Mouse (Mus musculus): ENCODE results near the gene Vmn1r57. TPM values are rescaled to one million over a fixed set of nuclear protein-coding genes. Genes with fewer than 3 reads are reported as not detected.
"Not testable (repeated sequence)": the region's sequence is repeated elsewhere in the genome, so short reads cannot be mapped to it uniquely, and the experiment has no call there.

The Vmn1r57 gene
- polyA plus RNA-seq (2015; fragmentation: Nextera tagmentation; extraction: Ambion mirVana), result not detected in 2 replicates

DNA sequence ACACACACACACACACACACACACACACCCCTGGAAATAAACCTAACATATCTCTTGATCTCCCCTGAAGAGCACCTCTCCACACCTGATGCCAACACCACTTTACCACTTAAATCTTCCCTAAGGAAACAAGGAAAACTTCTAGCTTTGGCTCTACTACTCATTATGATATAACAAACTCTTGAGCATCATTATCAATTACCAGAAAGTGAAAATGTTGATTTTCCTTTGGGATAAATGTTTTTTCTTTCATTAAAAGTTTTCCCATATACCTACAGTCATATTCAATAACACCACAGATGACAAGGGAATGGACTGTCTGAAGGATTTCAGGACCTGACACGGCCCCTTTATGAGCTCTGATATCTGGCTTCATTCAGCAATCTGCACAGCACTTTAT, at the start of gene Vmn1r57:
TSS of gene Vmn1r57 (plus strand) at position 301 of the 400 bp plus-strand sequence.
- not testable (repeated sequence) for ATAC-seq (replicated peaks; ENCODE audit: insufficient number of reproducible peaks, insufficient read depth, low FRiP score, low read depth); H3K27me3 ChIP-seq; H3K4me1 ChIP-seq (replicated peaks); H3K4me3 ChIP-seq; H3K9ac ChIP-seq; H3K4me2 ChIP-seq; H3K36me3 ChIP-seq; H3K9me3 ChIP-seq (replicated peaks); H3K27ac ChIP-seq
- WGBS, result 51% methylated on average over 1 of the region's 1 CpGs

GRCm38 (mm10) chr7:5196647-5197046, 21.6 kb upstream of the Vmn1r57 start, which contains the start of gene Vmn1r56:
TSS of gene Vmn1r56 (minus strand) at chr7:5196747.
- not testable (repeated sequence) for H3K9ac ChIP-seq; H3K27ac ChIP-seq; ATAC-seq (replicated peaks; ENCODE audit: insufficient number of reproducible peaks, insufficient read depth, low FRiP score, low read depth); H3K4me2 ChIP-seq; H3K4me1 ChIP-seq (replicated peaks); H3K36me3 ChIP-seq; H3K4me3 ChIP-seq; H3K9me3 ChIP-seq (replicated peaks); H3K27me3 ChIP-seq

DNA sequence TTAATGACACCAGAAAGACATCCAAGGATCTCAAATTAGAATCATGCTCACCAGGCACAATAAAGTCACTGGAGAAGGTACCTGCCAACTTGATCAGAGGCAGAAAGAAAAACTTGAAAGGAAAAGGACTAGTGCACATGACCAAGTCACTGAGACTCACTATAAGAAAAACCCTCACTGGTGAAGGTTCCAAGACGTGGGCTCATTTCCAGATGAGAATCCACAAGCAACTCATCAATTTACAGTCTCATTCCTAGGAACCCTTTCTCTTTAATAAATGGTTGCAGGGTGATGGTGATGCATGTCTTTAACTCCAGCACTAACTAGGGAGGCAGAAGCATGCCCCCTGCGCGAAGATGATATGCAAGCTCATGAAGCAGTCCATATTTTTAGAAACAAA, 44.8 kb downstream of the Vmn1r57 start:
- Histone ChIP-seq H3K27me3 (no peaks in the 10 kb centered on the region), H3K4me2 (no peak overlapping the region), H3K27ac (no peak overlapping the region), H3K36me3 (no peaks in the 10 kb centered on the region), H3K9me3 (replicated peaks) (0 out of 2 replicates have a peak, but pooled peaks cover 4% of the 10 kb centered on the region), H3K4me1 (replicated peaks) (no peaks in the 10 kb centered on the region), H3K9ac (no peak overlapping the region), H3K4me3 (no peak overlapping the region)
- no peak for ATAC-seq (replicated peaks; ENCODE audit: insufficient number of reproducible peaks, insufficient read depth, low FRiP score, low read depth)
- 72% methylated on average over 3 of the region's 3 CpGs for WGBS

Other genes starting within 250 kb of the Vmn1r57 start
- 0.33 and 0.55 TPM in 2 replicates for gene Sbk3, start 247.3 kb upstream of the Vmn1r57 start, polyA plus RNA-seq (2015; fragmentation: Nextera tagmentation; extraction: Ambion mirVana)
- 22.5 and 26.7 TPM in 2 replicates for gene Zfp579, start 222.3 kb upstream of the Vmn1r57 start, polyA plus RNA-seq (2015; fragmentation: Nextera tagmentation; extraction: Ambion mirVana)
- 11.3 and 12.1 TPM in 2 replicates for gene Zfp524, start 204.1 kb upstream of the Vmn1r57 start, polyA plus RNA-seq (2015; fragmentation: Nextera tagmentation; extraction: Ambion mirVana)
- gene Fiz1, start 203.8 kb upstream of the Vmn1r57 start, polyA plus RNA-seq (2015; fragmentation: Nextera tagmentation; extraction: Ambion mirVana), result 26.2 and 31.4 TPM in 2 replicates
- 0.78 TPM in 1 of 2 replicates, not detected in the other for gene Gm44973, start 203.0 kb upstream of the Vmn1r57 start, polyA plus RNA-seq (2015; fragmentation: Nextera tagmentation; extraction: Ambion mirVana)
- 3.3 and 5.5 TPM in 2 replicates for gene Zfp865, start 198.1 kb upstream of the Vmn1r57 start, polyA plus RNA-seq (2015; fragmentation: Nextera tagmentation; extraction: Ambion mirVana)
- 1.7 and 3.7 TPM in 2 replicates for gene Ccdc106, start 197.9 kb upstream of the Vmn1r57 start, polyA plus RNA-seq (2015; fragmentation: Nextera tagmentation; extraction: Ambion mirVana)
- not detected in 2 replicates for gene 4632433K11Rik, start 184.4 kb upstream of the Vmn1r57 start, polyA plus RNA-seq (2015; fragmentation: Nextera tagmentation; extraction: Ambion mirVana)
- gene Zfp784, start 180.0 kb upstream of the Vmn1r57 start, polyA plus RNA-seq (2015; fragmentation: Nextera tagmentation; extraction: Ambion mirVana), result 5.4 and 6.5 TPM in 2 replicates
- 14.7 and 17.2 TPM in 2 replicates for gene Zfp580, start 167.0 kb upstream of the Vmn1r57 start, polyA plus RNA-seq (2015; fragmentation: Nextera tagmentation; extraction: Ambion mirVana)
- 63.0 and 78.8 TPM in 2 replicates for gene U2af2, start 156.3 kb upstream of the Vmn1r57 start, polyA plus RNA-seq (2015; fragmentation: Nextera tagmentation; extraction: Ambion mirVana)
- 43.1 and 57.0 TPM in 2 replicates for gene Epn1, start 138.3 kb upstream of the Vmn1r57 start, polyA plus RNA-seq (2015; fragmentation: Nextera tagmentation; extraction: Ambion mirVana)
- not detected in 2 replicates for gene Rfpl4, start 101.5 kb upstream of the Vmn1r57 start, polyA plus RNA-seq (2015; fragmentation: Nextera tagmentation; extraction: Ambion mirVana)
- 1.3 and 1.7 TPM in 2 replicates for gene Rasl2-9, start 92.5 kb upstream of the Vmn1r57 start, polyA plus RNA-seq (2015; fragmentation: Nextera tagmentation; extraction: Ambion mirVana)
- not detected in 2 replicates for gene Vmn1r55, start 68.8 kb upstream of the Vmn1r57 start, polyA plus RNA-seq (2015; fragmentation: Nextera tagmentation; extraction: Ambion mirVana)
- gene Vmn1r56, start 21.7 kb upstream of the Vmn1r57 start, polyA plus RNA-seq (2015; fragmentation: Nextera tagmentation; extraction: Ambion mirVana), result not detected in 2 replicates
- not detected in 2 replicates for gene Gm5065, start 132.0 kb downstream of the Vmn1r57 start, polyA plus RNA-seq (2015; fragmentation: Nextera tagmentation; extraction: Ambion mirVana)
- not detected in 2 replicates for gene Nlrp2, start 132.5 kb downstream of the Vmn1r57 start, polyA plus RNA-seq (2015; fragmentation: Nextera tagmentation; extraction: Ambion mirVana)
- gene Vmn1r58, start 194.9 kb downstream of the Vmn1r57 start, polyA plus RNA-seq (2015; fragmentation: Nextera tagmentation; extraction: Ambion mirVana), result not detected in 2 replicates
- not detected in 2 replicates for gene Vmn1r59, start 238.3 kb downstream of the Vmn1r57 start, polyA plus RNA-seq (2015; fragmentation: Nextera tagmentation; extraction: Ambion mirVana)

Data from heart, embryonic 15.5 days (tissue).